Mouse (Mus musculus): ENCODE results near the gene Gm10197. TPM values are rescaled to one million over a fixed set of nuclear protein-coding genes. Genes with fewer than 3 reads are reported as not detected.

Gm10197 gene
- total and polyA plus RNA-seq, 2 experiments from 2014 or later: not detected

DNA sequence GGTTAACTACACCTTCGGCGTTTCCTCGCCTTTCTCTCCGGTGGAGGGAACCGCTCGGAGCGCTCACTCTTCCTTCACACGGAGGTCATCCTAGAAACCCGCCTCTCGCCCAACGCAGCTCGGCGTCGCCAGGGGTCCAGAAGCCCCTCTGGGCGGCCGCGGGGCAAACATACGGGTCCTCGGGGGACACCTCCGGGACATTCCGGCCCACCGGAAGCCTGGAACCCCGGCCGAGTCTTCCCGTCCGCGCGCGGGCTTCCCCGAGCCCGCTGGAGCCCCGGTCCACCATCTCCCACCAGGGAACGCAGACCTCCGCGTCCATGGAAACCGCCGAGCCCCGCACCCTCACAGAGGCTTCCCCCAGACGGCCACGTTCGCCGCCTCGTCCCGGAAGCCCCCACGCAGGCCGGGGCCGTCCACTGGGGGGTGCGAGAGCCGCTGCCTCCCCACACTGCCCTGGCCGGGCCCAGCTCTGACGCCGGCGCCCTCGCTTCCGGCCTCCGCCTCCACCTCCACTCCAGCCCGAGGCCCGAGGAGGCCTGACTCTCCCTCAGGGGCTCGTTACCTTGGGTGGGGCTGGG, 18.4 kb upstream of the Gm10197 start:
- H3K9ac ChIP-seq (replicated peaks; ENCODE audit: low read length, poor library complexity, severe bottlenecking): peak overlapping the region; percentile 99
- ATAC-seq (ENCODE audit: low FRiP score): peak; percentile 80
- peak overlapping the region; percentile 99 for H3K27ac ChIP-seq (ENCODE audit: low read depth, low read length)
- peak; percentile 51 for DNase-seq (ENCODE audit: low spot score)
- no peaks in the 10 kb centered on the region for H3K9me3 ChIP-seq (ENCODE audit: low read length)
- 0 out of 2 replicates have a peak, but pooled peaks cover 6% of the 10 kb centered on the region for H3K4me1 ChIP-seq (ENCODE audit: insufficient read depth, low read length)
- WGBS: under 1% methylated on average over 48 of the region's 59 CpGs
- no peak for TF ChIP-seq CTCF (IDR thresholded peaks at IDR 0.05)
- H3K4me3 ChIP-seq (ENCODE audit: low read depth, low read length): peak overlapping the region; percentile 95
- peak overlapping the region; percentile 68 for H3K4me2 ChIP-seq (ENCODE audit: low read depth, low read length, poor library complexity, severe bottlenecking)
- peaks cover 25% of the 10 kb centered on the region for H3K36me3 ChIP-seq (ENCODE audit: insufficient read depth, low read length)
- no peaks in the 10 kb centered on the region for H3K27me3 ChIP-seq (ENCODE audit: insufficient read depth, low read length)

DNA sequence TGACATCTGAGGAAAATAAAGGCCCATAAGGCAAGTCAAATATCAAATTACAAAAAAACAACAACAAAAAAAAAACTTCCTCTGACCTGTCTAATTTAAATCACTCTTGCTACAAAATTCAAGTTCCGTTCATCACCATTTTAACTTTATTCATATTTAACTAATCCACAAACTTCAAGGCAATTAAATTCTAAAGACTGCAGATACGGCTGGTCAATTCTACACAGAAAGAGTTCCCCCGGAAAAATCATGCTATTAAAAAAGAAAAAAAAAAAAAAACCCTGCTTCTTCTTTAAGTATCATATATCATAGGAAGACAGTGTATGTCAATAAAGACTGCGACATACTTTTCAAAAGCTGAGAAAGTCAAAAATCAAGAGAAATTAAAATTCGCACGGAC, 17.9 kb upstream of the Gm10197 start:
- H3K4me1 ChIP-seq (ENCODE audit: insufficient read depth, low read length): 0 out of 2 replicates have a peak, but pooled peaks cover 6% of the 10 kb centered on the region
- WGBS: 23% methylated on average over 6 of the region's 6 CpGs
- H3K36me3 ChIP-seq (ENCODE audit: insufficient read depth, low read length): peaks cover 29% of the 10 kb centered on the region
- H3K4me3 ChIP-seq (ENCODE audit: low read depth, low read length): peak overlapping the region; percentile 95
- DNase-seq (ENCODE audit: low spot score) (no peak), ATAC-seq (ENCODE audit: low FRiP score) (no peak)
- no peaks in the 10 kb centered on the region for H3K9me3 ChIP-seq (ENCODE audit: low read length)
- H3K27me3 ChIP-seq (ENCODE audit: insufficient read depth, low read length): no peaks in the 10 kb centered on the region
- no peak for TF ChIP-seq CTCF (IDR thresholded peaks at IDR 0.05)
- H3K4me2 ChIP-seq (ENCODE audit: low read depth, low read length, poor library complexity, severe bottlenecking): peak overlapping the region; percentile 68
- peak overlapping the region; percentile 99 for H3K9ac ChIP-seq (replicated peaks; ENCODE audit: low read length, poor library complexity, severe bottlenecking)
- no peak overlapping the region for H3K27ac ChIP-seq (ENCODE audit: low read depth, low read length)

DNA sequence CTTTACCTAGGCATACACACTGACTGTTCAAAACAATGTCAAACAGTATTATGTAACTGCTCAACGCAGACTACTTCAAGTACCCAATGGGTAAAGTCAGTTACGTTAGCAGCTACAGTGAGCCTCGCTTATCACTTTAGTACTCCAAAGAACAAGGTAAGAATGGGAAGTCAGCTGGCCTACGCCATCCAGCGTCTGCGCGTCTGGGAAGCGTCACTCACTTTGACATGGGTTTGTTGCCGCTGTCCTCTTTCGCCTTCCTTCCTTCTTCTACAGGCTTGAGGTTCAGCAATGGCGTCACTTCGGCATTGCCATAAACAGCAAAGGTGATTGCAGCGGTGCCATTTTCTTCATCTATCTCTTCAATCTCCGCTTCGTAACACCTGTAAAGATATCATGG, 11.8 kb upstream of the Gm10197 start:
- ATAC-seq (ENCODE audit: low FRiP score): no peak
- H3K9ac ChIP-seq (replicated peaks; ENCODE audit: low read length, poor library complexity, severe bottlenecking): no peak overlapping the region
- no peaks in the 10 kb centered on the region for H3K9me3 ChIP-seq (ENCODE audit: low read length)
- no peaks in the 10 kb centered on the region for H3K27me3 ChIP-seq (ENCODE audit: insufficient read depth, low read length)
- no peak for DNase-seq (ENCODE audit: low spot score)
- 96% methylated on average over 15 of the region's 15 CpGs for WGBS
- TF ChIP-seq CTCF (IDR thresholded peaks at IDR 0.05): no peak
- no peaks in the 10 kb centered on the region for H3K4me1 ChIP-seq (ENCODE audit: insufficient read depth, low read length)
- no peak overlapping the region for H3K4me2 ChIP-seq (ENCODE audit: low read depth, low read length, poor library complexity, severe bottlenecking)
- H3K4me3 ChIP-seq (ENCODE audit: low read depth, low read length): no peak overlapping the region
- no peak overlapping the region for H3K27ac ChIP-seq (ENCODE audit: low read depth, low read length)
- H3K36me3 ChIP-seq (ENCODE audit: insufficient read depth, low read length): peaks cover 46% of the 10 kb centered on the region

DNA sequence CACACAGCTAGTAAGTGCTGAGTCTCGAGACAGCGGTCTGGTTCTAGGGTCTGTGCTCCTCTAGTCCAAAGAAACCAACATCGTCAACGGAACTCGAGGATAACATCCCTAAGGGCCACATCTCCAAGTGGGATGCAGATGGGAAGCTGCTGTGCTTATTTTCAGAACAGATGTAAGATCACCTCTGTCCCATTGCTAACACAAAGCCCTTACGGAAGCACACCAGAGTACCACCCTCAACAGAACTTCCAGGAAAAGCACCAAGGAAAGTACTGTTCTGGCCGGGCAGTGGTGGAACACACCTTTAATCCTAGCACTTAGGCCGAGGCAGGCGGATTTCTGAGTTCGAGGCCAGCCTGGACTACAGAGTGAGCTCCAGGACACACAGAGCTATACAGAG, 6.9 kb upstream of the Gm10197 start:
- DNase-seq (ENCODE audit: low spot score) (no peak), ATAC-seq (ENCODE audit: low FRiP score) (no peak)
- Histone ChIP-seq H3K4me3 (ENCODE audit: low read depth, low read length) (no peak overlapping the region), H3K4me1 (ENCODE audit: insufficient read depth, low read length) (no peaks in the 10 kb centered on the region), H3K36me3 (ENCODE audit: insufficient read depth, low read length) (peaks cover 25% of the 10 kb centered on the region; the same call in 1 of the 2 replicates), H3K9me3 (ENCODE audit: low read length) (no peaks in the 10 kb centered on the region), H3K27ac (ENCODE audit: low read depth, low read length) (no peak overlapping the region), H3K4me2 (ENCODE audit: low read depth, low read length, poor library complexity, severe bottlenecking) (no peak overlapping the region), H3K27me3 (ENCODE audit: insufficient read depth, low read length) (no peaks in the 10 kb centered on the region), H3K9ac (replicated peaks; ENCODE audit: low read length, poor library complexity, severe bottlenecking) (no peak overlapping the region)
- TF ChIP-seq CTCF (IDR thresholded peaks at IDR 0.05): no peak
- WGBS: 93% methylated on average over 10 of the region's 10 CpGs

DNA sequence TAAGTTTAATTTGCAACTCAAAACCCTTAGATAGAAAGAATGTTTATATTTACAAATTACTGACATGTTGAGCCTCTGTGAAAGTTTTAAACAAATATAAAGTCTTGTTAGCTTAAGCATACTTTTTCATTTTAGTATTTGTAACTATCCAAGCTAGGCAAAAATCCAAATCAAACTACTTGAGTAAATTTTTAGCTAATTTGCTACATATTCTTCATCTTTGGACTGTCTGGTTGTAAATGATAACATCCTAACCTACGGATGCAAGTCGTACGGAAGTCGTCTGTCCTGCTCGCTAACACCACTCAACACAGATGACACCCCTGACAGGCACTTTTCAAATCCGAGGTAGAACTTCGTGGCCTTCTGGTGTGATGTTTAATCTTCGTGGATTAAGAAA, 6.1 kb upstream of the Gm10197 start:
- no peak for DNase-seq (ENCODE audit: low spot score)
- no peak for ATAC-seq (ENCODE audit: low FRiP score)
- 87% methylated on average over 8 of the region's 8 CpGs for WGBS
- Histone ChIP-seq H3K4me1 (ENCODE audit: insufficient read depth, low read length) (no peaks in the 10 kb centered on the region), H3K9ac (replicated peaks; ENCODE audit: low read length, poor library complexity, severe bottlenecking) (no peak overlapping the region), H3K9me3 (ENCODE audit: low read length) (no peaks in the 10 kb centered on the region), H3K4me2 (ENCODE audit: low read depth, low read length, poor library complexity, severe bottlenecking) (no peak overlapping the region), H3K4me3 (ENCODE audit: low read depth, low read length) (no peak overlapping the region), H3K27ac (ENCODE audit: low read depth, low read length) (no peak overlapping the region), H3K36me3 (ENCODE audit: insufficient read depth, low read length) (peaks cover 22% of the 10 kb centered on the region; the same call in 1 of the 2 replicates), H3K27me3 (ENCODE audit: insufficient read depth, low read length) (no peaks in the 10 kb centered on the region)
- no peak for TF ChIP-seq CTCF (IDR thresholded peaks at IDR 0.05)

DNA sequence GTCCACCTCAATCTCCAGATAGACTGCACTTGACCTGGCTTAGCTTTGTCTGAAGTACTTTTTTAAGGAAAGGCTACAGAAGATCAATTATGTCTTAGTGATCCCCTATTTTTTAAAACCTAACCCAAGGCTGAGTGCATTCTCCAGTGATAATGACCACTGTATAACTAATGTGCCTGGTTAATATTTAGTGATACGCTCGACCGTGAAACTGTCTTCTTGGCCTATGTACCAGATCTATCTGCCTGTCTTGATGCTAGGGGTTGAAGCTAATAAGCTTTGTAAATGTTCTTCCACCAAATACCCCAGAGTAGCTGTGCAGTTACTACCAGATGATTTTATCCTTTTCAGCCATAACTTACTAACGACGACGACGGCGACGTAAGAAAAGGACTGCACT, 4.2 kb upstream of the Gm10197 start:
- Histone ChIP-seq H3K4me3 (ENCODE audit: low read depth, low read length) (no peak overlapping the region), H3K4me1 (ENCODE audit: insufficient read depth, low read length) (no peaks in the 10 kb centered on the region), H3K9me3 (ENCODE audit: low read length) (no peaks in the 10 kb centered on the region), H3K27ac (ENCODE audit: low read depth, low read length) (no peak overlapping the region), H3K4me2 (ENCODE audit: low read depth, low read length, poor library complexity, severe bottlenecking) (no peak overlapping the region), H3K27me3 (ENCODE audit: insufficient read depth, low read length) (no peaks in the 10 kb centered on the region), H3K36me3 (ENCODE audit: insufficient read depth, low read length) (peaks cover 15% of the 10 kb centered on the region; the same call in 1 of the 2 replicates), H3K9ac (replicated peaks; ENCODE audit: low read length, poor library complexity, severe bottlenecking) (no peak overlapping the region)
- no peak for TF ChIP-seq CTCF (IDR thresholded peaks at IDR 0.05)
- ATAC-seq (ENCODE audit: low FRiP score) (no peak), DNase-seq (ENCODE audit: low spot score) (no peak)
- 97% methylated on average over 9 of the region's 9 CpGs for WGBS
